Mouse (Mus musculus) granulocyte monocyte progenitor cell, adult 5-6 weeks (primary cell): ENCODE results near the gene Cldn10. TPM values are rescaled to one million over a fixed set of nuclear protein-coding genes. Genes with fewer than 3 reads are reported as not detected.

Source experiments
- ATAC-seq: replicated peaks from 2 replicates; pipeline ENCODE4 v1.8.0; 2016; ENCODE audit warnings: mild to moderate bottlenecking, moderate TSS enrichment, inconsistent platforms; ENCODE audit not compliant: poor library complexity, severe bottlenecking
- total RNA-seq, 2 experiments: library from RNA; stranded (forward) in 1 of 2; stranded (reverse) in 1 of 2; fragments of 200-712, 200-1000 nt in 1 of 2; fragments of >200 nt in 1 of 2; fragmentation: Nextera tagmentation in 1 of 2; gene quantifications; 2 replicates each; pipeline ENCODE4 v1.2.3; 2014 to 2017

Cldn10 gene
- total RNA-seq, 2 experiments from 2014 or later: 0.31 TPM; not detected in 1

- ATAC-seq: no peak
Measured at GRCm38 (mm10) chr14:118903397-118903796, 115.7 kb downstream of the Cldn10 start.

GRCm38 (mm10) chr14:118903867-118904562 lies 116.3 kb downstream of the Cldn10 start:
- no peak for ATAC-seq

GRCm38 (mm10) chr14:118907592-118907991 lies 119.9 kb downstream of the Cldn10 start:
- ATAC-seq: no peak

GRCm38 (mm10) chr14:118909872-118910271 lies 122.2 kb downstream of the Cldn10 start:
- ATAC-seq: no peak

- peak; percentile 80 for ATAC-seq
Measured at GRCm38 (mm10) chr14:118910332-118911222, 122.9 kb downstream of the Cldn10 start.

GRCm38 (mm10) chr14:118911521-118911920 lies 123.8 kb downstream of the Cldn10 start:
- no peak for ATAC-seq

- 0 out of 2 replicates have a peak, but pooled peaks have one; percentile 8 for ATAC-seq
Measured at GRCm38 (mm10) chr14:118913651-118914050, 125.9 kb downstream of the Cldn10 start.

GRCm38 (mm10) chr14:118919025-118919424 lies 131.3 kb downstream of the Cldn10 start:
- ATAC-seq: peak; percentile 49

GRCm38 (mm10) chr14:118920654-118921053 lies 132.9 kb downstream of the Cldn10 start:
- no peak for ATAC-seq

GRCm38 (mm10) chr14:118922251-118922650 lies 134.5 kb downstream of the Cldn10 start:
- ATAC-seq: no peak

GRCm38 (mm10) chr14:118922667-118923184 lies 135.0 kb downstream of the Cldn10 start:
- peak; percentile 61 for ATAC-seq

Other genes starting within 250 kb of the Cldn10 start
- 42.4 and 42.7 TPM in 2 replicates for gene Abcc4, start 81.7 kb upstream of the Cldn10 start, total RNA-seq (2014; fragmentation: Nextera tagmentation)
- gene Abcc4, start 81.7 kb upstream of the Cldn10 start, total RNA-seq (2017): 34.0 and 38.8 TPM in 2 replicates
- gene Dzip1, start 137.6 kb downstream of the Cldn10 start, total RNA-seq (2014; fragmentation: Nextera tagmentation): 0.53 TPM in 1 of 2 replicates, not detected in the other
- 1.7 TPM in 1 of 2 replicates, not detected in the other for gene Dzip1, start 137.6 kb downstream of the Cldn10 start, total RNA-seq (2017)
- gene Dnajc3, start 150.1 kb downstream of the Cldn10 start, total RNA-seq (2014; fragmentation: Nextera tagmentation): 58.0 and 62.4 TPM in 2 replicates
- 128 and 142 TPM in 2 replicates for gene Dnajc3, start 150.1 kb downstream of the Cldn10 start, total RNA-seq (2017)